Mouse (Mus musculus) C2C12 (cell line): ENCODE results near the gene 1700025G04Rik. TPM values are rescaled to one million over a fixed set of nuclear protein-coding genes. Genes with fewer than 3 reads are reported as not detected.

Experiments
- H3K27me3 ChIP-seq: one replicate; pipeline ENCODE4 v1.6.1; 2011; ENCODE audit not compliant: control insufficient read depth, insufficient read depth, insufficient read length
- H3K36me3 ChIP-seq: one replicate; pipeline ENCODE4 v1.6.1; 2011; ENCODE audit not compliant: control insufficient read depth, insufficient read depth
- H3K4me3 ChIP-seq: one replicate; pipeline ENCODE4 v1.5.1; 2011; ENCODE audit warnings: mild to moderate bottlenecking, control low read depth; ENCODE audit not compliant: poor library complexity, insufficient read depth, severe bottlenecking
- H3K79me2 ChIP-seq: one replicate; pipeline ENCODE4 v1.6.1; 2011; ENCODE audit not compliant: control insufficient read depth, insufficient read depth
- H3K79me3 ChIP-seq: one replicate; pipeline ENCODE4 v1.6.1; 2011; ENCODE audit warnings: low read depth, control low read depth
- H3ac ChIP-seq: one replicate; pipeline ENCODE3; 2011; ENCODE audit warnings: low read depth; ENCODE audit not compliant: control insufficient read depth, insufficient read length
- CEBPB ChIP-seq: IDR thresholded peaks from one replicate; pipeline ENCODE4 v1.6.1; 2011; ENCODE audit warnings: low read depth, mild to moderate bottlenecking, control low read depth, moderate library complexity
- CTCF ChIP-seq: IDR thresholded peaks from one replicate; pipeline ENCODE4 v1.5.1; 2011; ENCODE audit not compliant: control insufficient read depth, insufficient read depth, insufficient read length
- FOSL1 ChIP-seq: IDR thresholded peaks from one replicate; pipeline ENCODE4 v1.8.0; 2011; ENCODE audit warnings: mild to moderate bottlenecking, low read length; ENCODE audit not compliant: poor library complexity, insufficient read depth, severe bottlenecking
- MAX ChIP-seq: IDR thresholded peaks from one replicate; pipeline ENCODE4 v1.6.1; 2011; ENCODE audit warnings: mild to moderate bottlenecking, control low read depth
- MYOD1 ChIP-seq: IDR thresholded peaks from one replicate; pipeline ENCODE4 v1.6.1; 2011; ENCODE audit warnings: low read depth; ENCODE audit not compliant: control insufficient read depth, insufficient read length
- MYOG ChIP-seq: IDR thresholded peaks from one replicate; pipeline ENCODE4 v1.6.1; 2011; ENCODE audit not compliant: control insufficient read depth, insufficient read length; ENCODE audit errors: extremely low read depth
- USF1 ChIP-seq: IDR thresholded peaks from one replicate; pipeline ENCODE4 v1.6.1; 2011; ENCODE audit warnings: low read depth, mild to moderate bottlenecking, control low read depth, moderate library complexity
- polyA plus RNA-seq: library from polyadenylated mRNA; unstranded; fragments of >200 nt; fragmentation: generic; extraction: Trizol; gene quantifications from one replicate; pipeline ENCODE4 v1.2.1, GENCODE M21; 2012; ENCODE audit warnings: missing spikeins

Gene 1700025G04Rik
- polyA plus RNA-seq, 1 experiment, result 2.1 TPM

- TF ChIP-seq MAX (no peak), CEBPB (no peak), CTCF (no peak), USF1 (no peak), MYOG (no peak), FOSL1 (no peak)
- no peaks in the 10 kb centered on the region for H3K79me3 ChIP-seq
- H3K4me3 ChIP-seq, result no peak overlapping the region
Observed at GRCm38 (mm10) chr1:151994271-151994670, 95.7 kb downstream of the 1700025G04Rik start.

GRCm38 (mm10) chr1:151991505-151991904 lies 98.4 kb downstream of the 1700025G04Rik start:
- Histone ChIP-seq H3K79me3 (no peaks in the 10 kb centered on the region), H3ac (no peak overlapping the region), H3K79me2 (no peaks in the 10 kb centered on the region), H3K27me3 (no peaks in the 10 kb centered on the region), H3K36me3 (no peaks in the 10 kb centered on the region), H3K4me3 (no peak overlapping the region)
- TF ChIP-seq FOSL1 (no peak), MAX (no peak), CTCF (no peak), MYOD1 (no peak), USF1 (no peak), MYOG (no peak), CEBPB (no peak)

More at GRCm38 (mm10) chr1:151994271-151994670, 95.7 kb downstream of the 1700025G04Rik start:
- H3ac ChIP-seq, result no peak overlapping the region
- no peaks in the 10 kb centered on the region for H3K79me2 ChIP-seq
- H3K36me3 ChIP-seq, result no peaks in the 10 kb centered on the region
- H3K27me3 ChIP-seq, result no peaks in the 10 kb centered on the region

- Histone ChIP-seq H3K79me2 (no peaks in the 10 kb centered on the region), H3K27me3 (no peaks in the 10 kb centered on the region), H3ac (no peak overlapping the region), H3K36me3 (no peaks in the 10 kb centered on the region), H3K4me3 (no peak overlapping the region), H3K79me3 (no peaks in the 10 kb centered on the region)
- no peak for TF ChIP-seq CTCF
- no peak for TF ChIP-seq MYOD1
- TF ChIP-seq MAX, result no peak
- TF ChIP-seq CEBPB, result no peak
- TF ChIP-seq FOSL1, result no peak
- no peak for TF ChIP-seq USF1
- TF ChIP-seq MYOG, result no peak
Observed at GRCm38 (mm10) chr1:151990615-151991014, 99.3 kb downstream of the 1700025G04Rik start.

GRCm38 (mm10) chr1:151988713-151989112 lies 101.2 kb downstream of the 1700025G04Rik start:
- H3K36me3 ChIP-seq, result no peaks in the 10 kb centered on the region
- TF ChIP-seq MYOD1, result no peak
- no peak for TF ChIP-seq MAX
- no peak for TF ChIP-seq CTCF
- TF ChIP-seq MYOG, result no peak
- no peak for TF ChIP-seq FOSL1
- no peak for TF ChIP-seq USF1
- no peak for TF ChIP-seq CEBPB
- no peaks in the 10 kb centered on the region for H3K79me3 ChIP-seq
- no peak overlapping the region for H3ac ChIP-seq
- H3K79me2 ChIP-seq, result no peaks in the 10 kb centered on the region
- no peak overlapping the region for H3K4me3 ChIP-seq
- no peaks in the 10 kb centered on the region for H3K27me3 ChIP-seq

GRCm38 (mm10) chr1:151988066-151988465 lies 101.9 kb downstream of the 1700025G04Rik start:
- TF ChIP-seq MAX (no peak), CEBPB (no peak), CTCF (no peak), FOSL1 (no peak), MYOG (no peak), MYOD1 (no peak), USF1 (no peak)
- H3ac ChIP-seq, result no peak overlapping the region
- no peak overlapping the region for H3K4me3 ChIP-seq
- H3K36me3 ChIP-seq, result no peaks in the 10 kb centered on the region
- no peaks in the 10 kb centered on the region for H3K27me3 ChIP-seq
- H3K79me3 ChIP-seq, result no peaks in the 10 kb centered on the region
- no peaks in the 10 kb centered on the region for H3K79me2 ChIP-seq

GRCm38 (mm10) chr1:151986024-151986778 lies 103.7 kb downstream of the 1700025G04Rik start:
- TF ChIP-seq MYOD1, result no peak
- no peak for TF ChIP-seq CTCF
- no peak for TF ChIP-seq FOSL1
- TF ChIP-seq USF1, result no peak
- no peak for TF ChIP-seq MYOG
- no peak for TF ChIP-seq MAX
- no peak for TF ChIP-seq CEBPB
- Histone ChIP-seq H3K36me3 (no peaks in the 10 kb centered on the region), H3K4me3 (no peak overlapping the region), H3K27me3 (no peaks in the 10 kb centered on the region), H3ac (no peak overlapping the region), H3K79me2 (no peaks in the 10 kb centered on the region), H3K79me3 (no peaks in the 10 kb centered on the region)
